Mouse (Mus musculus): ENCODE data around the gene Cd300lf. TPM values are rescaled to one million over a fixed set of nuclear protein-coding genes. Genes with fewer than 3 reads are reported as not detected.

The Cd300lf gene
- total and polyA plus RNA-seq, 2 experiments from 2014 or later, result 0.10 to 0.16 TPM

- H3K36me3 ChIP-seq (ENCODE audit: insufficient read depth, low read length), result no peaks in the 10 kb centered on the region
- TF ChIP-seq CTCF (IDR thresholded peaks at IDR 0.05), result no peak
- H3K4me2 ChIP-seq (ENCODE audit: low read depth, low read length, poor library complexity, severe bottlenecking), result peak overlapping the region; percentile 62
- DNase-seq (ENCODE audit: low spot score), result no peak
- H3K9ac ChIP-seq (replicated peaks; ENCODE audit: low read length, poor library complexity, severe bottlenecking), result no peak overlapping the region
- H3K27me3 ChIP-seq (ENCODE audit: insufficient read depth, low read length), result peaks cover 21% of the 10 kb centered on the region
- WGBS, result 13% methylated on average over 4 of the region's 4 CpGs
- no peaks in the 10 kb centered on the region for H3K9me3 ChIP-seq (ENCODE audit: low read length)
- no peak overlapping the region for H3K27ac ChIP-seq (ENCODE audit: low read depth, low read length)
- no peak for ATAC-seq (ENCODE audit: low FRiP score)
- H3K4me3 ChIP-seq (ENCODE audit: low read depth, low read length), result peak overlapping the region; percentile 33; the same call in 1 of the 2 replicates
- H3K4me1 ChIP-seq (ENCODE audit: insufficient read depth, low read length), result 0 out of 2 replicates have a peak, but pooled peaks cover 7% of the 10 kb centered on the region
Observed at GRCm38 (mm10) chr11:115092140-115092539, 41.7 kb downstream of the Cd300lf start.

- H3K4me2 ChIP-seq (ENCODE audit: low read depth, low read length, poor library complexity, severe bottlenecking), result peak within 1 kb of the TSS; percentile 62
- ATAC-seq (ENCODE audit: low FRiP score) (no peak), DNase-seq (ENCODE audit: low spot score) (no peak)
- TF ChIP-seq CTCF (IDR thresholded peaks at IDR 0.05), result no peak
- 1% methylated on average over 36 of the region's 36 CpGs for WGBS
- no peaks in the 10 kb centered on the region for H3K36me3 ChIP-seq (ENCODE audit: insufficient read depth, low read length)
- peak within 1 kb of the TSS; percentile 33 for H3K4me3 ChIP-seq (ENCODE audit: low read depth, low read length)
- no peak within 1 kb of the TSS for H3K27ac ChIP-seq (ENCODE audit: low read depth, low read length)
- no peak within 1 kb of the TSS for H3K9ac ChIP-seq (replicated peaks; ENCODE audit: low read length, poor library complexity, severe bottlenecking)
- H3K27me3 ChIP-seq (ENCODE audit: insufficient read depth, low read length), result peaks cover 21% of the 10 kb centered on the region
- 0 out of 2 replicates have a peak, but pooled peaks cover 7% of the 10 kb centered on the region for H3K4me1 ChIP-seq (ENCODE audit: insufficient read depth, low read length)
- no peaks in the 10 kb centered on the region for H3K9me3 ChIP-seq (ENCODE audit: low read length)
Observed at GRCm38 (mm10) chr11:115091362-115091901, 42.4 kb downstream of the Cd300lf start, which contains the start of gene Rab37. Gene Rab37 (plus strand): TSS chr11:115091431.

DNA sequence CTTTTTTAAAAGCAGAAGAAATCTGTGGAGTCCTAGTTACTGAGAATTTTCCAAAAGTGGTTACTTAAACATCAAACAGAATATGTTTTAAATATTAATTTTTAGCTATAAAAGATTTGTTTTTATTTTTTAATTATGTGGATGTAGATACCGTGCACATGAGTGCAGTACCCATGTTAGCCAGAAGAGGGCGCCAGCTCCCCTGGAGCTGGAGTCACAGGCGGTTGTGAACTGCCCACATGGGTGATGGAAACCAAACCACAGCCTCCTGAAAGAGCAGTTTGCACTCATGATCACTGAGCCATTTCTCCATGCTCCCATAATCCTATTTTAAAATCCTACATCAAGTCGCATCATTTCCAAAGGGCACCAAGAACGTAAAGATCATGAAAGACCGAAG is 43.9 kb downstream of the Cd300lf start:
- ATAC-seq (ENCODE audit: low FRiP score), result no peak
- Histone ChIP-seq H3K27ac (ENCODE audit: low read depth, low read length) (no peak overlapping the region), H3K4me2 (ENCODE audit: low read depth, low read length, poor library complexity, severe bottlenecking) (no peak overlapping the region), H3K9ac (replicated peaks; ENCODE audit: low read length, poor library complexity, severe bottlenecking) (no peak overlapping the region), H3K27me3 (ENCODE audit: insufficient read depth, low read length) (peaks cover 21% of the 10 kb centered on the region), H3K36me3 (ENCODE audit: insufficient read depth, low read length) (no peaks in the 10 kb centered on the region), H3K9me3 (ENCODE audit: low read length) (no peaks in the 10 kb centered on the region), H3K4me1 (ENCODE audit: insufficient read depth, low read length) (0 out of 2 replicates have a peak, but pooled peaks cover 9% of the 10 kb centered on the region), H3K4me3 (ENCODE audit: low read depth, low read length) (no peak overlapping the region)
- 54% methylated on average over 6 of the region's 6 CpGs for WGBS
- peak; percentile 59 for TF ChIP-seq CTCF (IDR thresholded peaks at IDR 0.05)
- DNase-seq (ENCODE audit: low spot score), result no peak

GRCm38 (mm10) chr11:115086213-115086612 is 47.6 kb downstream of the Cd300lf start:
- no peaks in the 10 kb centered on the region for H3K9me3 ChIP-seq (ENCODE audit: low read length)
- no peaks in the 10 kb centered on the region for H3K36me3 ChIP-seq (ENCODE audit: insufficient read depth, low read length)
- H3K27me3 ChIP-seq (ENCODE audit: insufficient read depth, low read length), result peaks cover 12% of the 10 kb centered on the region; the same call in 1 of the 2 replicates
- H3K27ac ChIP-seq (ENCODE audit: low read depth, low read length), result no peak overlapping the region
- 76% methylated on average over 7 of the region's 7 CpGs for WGBS
- TF ChIP-seq CTCF (IDR thresholded peaks at IDR 0.05), result no peak
- 0 out of 2 replicates have a peak, but pooled peaks cover 6% of the 10 kb centered on the region for H3K4me1 ChIP-seq (ENCODE audit: insufficient read depth, low read length)
- no peak overlapping the region for H3K9ac ChIP-seq (replicated peaks; ENCODE audit: low read length, poor library complexity, severe bottlenecking)
- ATAC-seq (ENCODE audit: low FRiP score), result no peak
- H3K4me3 ChIP-seq (ENCODE audit: low read depth, low read length), result no peak overlapping the region
- no peak for DNase-seq (ENCODE audit: low spot score)
- H3K4me2 ChIP-seq (ENCODE audit: low read depth, low read length, poor library complexity, severe bottlenecking), result no peak overlapping the region

- Histone ChIP-seq H3K36me3 (ENCODE audit: insufficient read depth, low read length) (no peaks in the 10 kb centered on the region), H3K4me2 (ENCODE audit: low read depth, low read length, poor library complexity, severe bottlenecking) (no peak overlapping the region), H3K9ac (replicated peaks; ENCODE audit: low read length, poor library complexity, severe bottlenecking) (no peak overlapping the region), H3K27me3 (ENCODE audit: insufficient read depth, low read length) (peaks cover 5% of the 10 kb centered on the region; the same call in 1 of the 2 replicates), H3K27ac (ENCODE audit: low read depth, low read length) (no peak overlapping the region), H3K4me1 (ENCODE audit: insufficient read depth, low read length) (0 out of 2 replicates have a peak, but pooled peaks cover 5% of the 10 kb centered on the region), H3K4me3 (ENCODE audit: low read depth, low read length) (no peak overlapping the region), H3K9me3 (ENCODE audit: low read length) (no peaks in the 10 kb centered on the region)
- TF ChIP-seq CTCF (IDR thresholded peaks at IDR 0.05), result no peak
- DNase-seq (ENCODE audit: low spot score) (no peak), ATAC-seq (ENCODE audit: low FRiP score) (no peak)
- WGBS, result 46% methylated on average over 8 of the region's 8 CpGs
Observed at GRCm38 (mm10) chr11:115085064-115085463, 48.7 kb downstream of the Cd300lf start.

DNA sequence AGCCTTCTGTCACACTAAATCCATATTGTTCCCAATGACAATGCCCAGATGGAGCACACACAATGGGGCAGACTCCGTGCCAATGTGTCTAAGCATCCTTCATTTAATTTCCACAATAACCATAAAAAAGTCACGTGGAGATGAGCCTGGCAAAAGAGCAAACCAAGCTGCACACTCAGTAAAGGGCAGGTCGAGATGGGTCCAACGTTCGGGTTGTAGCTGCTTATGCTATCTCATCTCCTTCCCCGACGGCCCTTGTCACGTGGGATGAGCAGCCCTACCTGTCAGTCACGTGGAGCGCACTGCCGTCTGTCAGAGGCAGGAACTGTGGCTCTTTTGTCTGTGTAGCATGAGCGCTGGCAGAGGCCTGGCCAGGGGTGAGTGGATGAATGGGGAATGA is 49.2 kb downstream of the Cd300lf start:
- 19% methylated on average over 12 of the region's 12 CpGs for WGBS
- Histone ChIP-seq H3K4me2 (ENCODE audit: low read depth, low read length, poor library complexity, severe bottlenecking) (no peak overlapping the region), H3K4me3 (ENCODE audit: low read depth, low read length) (no peak overlapping the region), H3K27me3 (ENCODE audit: insufficient read depth, low read length) (peaks cover 5% of the 10 kb centered on the region; the same call in 1 of the 2 replicates), H3K27ac (ENCODE audit: low read depth, low read length) (no peak overlapping the region), H3K36me3 (ENCODE audit: insufficient read depth, low read length) (no peaks in the 10 kb centered on the region), H3K4me1 (ENCODE audit: insufficient read depth, low read length) (0 out of 2 replicates have a peak, but pooled peaks cover 5% of the 10 kb centered on the region), H3K9me3 (ENCODE audit: low read length) (no peaks in the 10 kb centered on the region), H3K9ac (replicated peaks; ENCODE audit: low read length, poor library complexity, severe bottlenecking) (no peak overlapping the region)
- DNase-seq (ENCODE audit: low spot score), result no peak
- no peak for TF ChIP-seq CTCF (IDR thresholded peaks at IDR 0.05)
- ATAC-seq (ENCODE audit: low FRiP score), result no peak

All from midbrain, postnatal 0 days (tissue).